Mouse (Mus musculus) adrenal gland, adult 8-10 months (tissue): ENCODE measurements at regions not wholly inside any gene's neighbourhood (a gene's known extent, or its start where the extent isn't known, plus 50 kb on each side); places are given as distances from the start of the nearest gene placed in this dataset.

ENCODE experiments used
- DNase-seq: peaks from one replicate; pipeline ENCODE4 v3.0.0; 2022

- DNase-seq, result no peak
These were observed 2851.6 kb upstream of the Gm6569 start for GRCm38 (mm10) chr15:70982719-70983118.

GRCm38 (mm10) chr15:70987973-70988570 lies 2846.3 kb upstream of the Gm6569 start:
- DNase-seq, result no peak

- no peak for DNase-seq
These were observed 2841.0 kb upstream of the Gm6569 start for GRCm38 (mm10) chr15:70993397-70993796.

GRCm38 (mm10) chr15:71010362-71010761 lies 2824.0 kb upstream of the Gm6569 start:
- DNase-seq, result no peak

GRCm38 (mm10) chr15:71010773-71011172 lies 2823.6 kb upstream of the Gm6569 start:
- no peak for DNase-seq

GRCm38 (mm10) chr15:71054251-71054852 lies 2780.0 kb upstream of the Gm6569 start:
- no peak for DNase-seq

GRCm38 (mm10) chr15:71086367-71086997 lies 2747.9 kb upstream of the Gm6569 start:
- no peak for DNase-seq

- no peak for DNase-seq
These were observed 2735.2 kb upstream of the Gm6569 start for GRCm38 (mm10) chr15:71099111-71099510.

GRCm38 (mm10) chr15:71129802-71130201 lies 2704.6 kb upstream of the Gm6569 start:
- DNase-seq, result no peak

GRCm38 (mm10) chr15:71157680-71158079 lies 2676.7 kb upstream of the Gm6569 start:
- DNase-seq, result no peak

GRCm38 (mm10) chr15:71162097-71162496 lies 2672.3 kb upstream of the Gm6569 start:
- no peak for DNase-seq

- DNase-seq, result peak; percentile 4
These were observed 2639.2 kb upstream of the Gm6569 start for GRCm38 (mm10) chr15:71195011-71195739.

GRCm38 (mm10) chr15:71240647-71241351 lies 2593.6 kb upstream of the Gm6569 start:
- peak; percentile 31 for DNase-seq

- no peak for DNase-seq
These were observed 2590.8 kb upstream of the Gm6569 start for GRCm38 (mm10) chr15:71243539-71243938.

- no peak for DNase-seq
These were observed 2558.3 kb upstream of the Gm6569 start for GRCm38 (mm10) chr15:71275876-71276565.

GRCm38 (mm10) chr15:71276566-71276912 lies 2557.8 kb upstream of the Gm6569 start:
- no peak for DNase-seq

- no peak for DNase-seq
These were observed 2557.0 kb upstream of the Gm6569 start for GRCm38 (mm10) chr15:71277388-71277787.

- DNase-seq, result no peak
These were observed 2550.6 kb upstream of the Gm6569 start for GRCm38 (mm10) chr15:71283775-71284174.

- no peak for DNase-seq
These were observed 2531.8 kb upstream of the Gm6569 start for GRCm38 (mm10) chr15:71302541-71302940.

- no peak for DNase-seq
These were observed 2524.1 kb upstream of the Gm6569 start for GRCm38 (mm10) chr15:71310230-71310629.

- peak; percentile 1 for DNase-seq
These were observed 2507.8 kb upstream of the Gm6569 start for GRCm38 (mm10) chr15:71326596-71326995.

GRCm38 (mm10) chr15:71358189-71358790 lies 2476.1 kb upstream of the Gm6569 start:
- DNase-seq, result no peak
